Mouse (Mus musculus) stomach, postnatal 0 days (tissue): ENCODE measurements around the gene Tor2a. TPM values are rescaled to one million over a fixed set of nuclear protein-coding genes. Genes with fewer than 3 reads are reported as not detected.

Source experiments
- ATAC-seq: fragments of 200-750 bp; cut with Nextera tagmentation; 2 replicates; pipeline ENCODE4 v1.8.0; 2017; ENCODE audit not compliant: low FRiP score, low TSS enrichment
- DNase-seq: peaks from one replicate; pipeline ENCODE4 v3.0.0-alpha.2; 2016; ENCODE audit warnings: low spot score
- H3K27ac ChIP-seq: fragments of 300-500 bp; sonication (generic); replicated peaks from 2 replicates; pipeline ENCODE4 v1.5.1; 2014; ENCODE audit warnings: mild to moderate bottlenecking, control low read depth
- H3K27me3 ChIP-seq: fragments of 300-500 bp; sonication (generic); 2 replicates; pipeline ENCODE4 v1.6.1; 2014; ENCODE audit warnings: low read length; ENCODE audit not compliant: control insufficient read depth, insufficient read depth
- H3K36me3 ChIP-seq: fragments of 300-500 bp; sonication (generic); 2 replicates; pipeline ENCODE4 v1.6.1; 2014; ENCODE audit warnings: low read length, mixed read lengths; ENCODE audit not compliant: control insufficient read depth, insufficient read depth
- H3K4me1 ChIP-seq: fragments of 300-500 bp; sonication (generic); replicated peaks from 2 replicates; pipeline ENCODE4 v1.6.1; 2014; ENCODE audit warnings: antibody characterized with exemption; ENCODE audit not compliant: control insufficient read depth, insufficient read depth
- H3K4me2 ChIP-seq: fragments of 300-500 bp; sonication (generic); replicated peaks from 2 replicates; pipeline ENCODE4 v1.6.1; 2014; ENCODE audit warnings: low read depth, mild to moderate bottlenecking, control low read depth, moderate library complexity
- H3K4me3 ChIP-seq: fragments of 300-500 bp; sonication (generic); 2 replicates; pipeline ENCODE4 v1.5.1; 2014; ENCODE audit warnings: low read depth, low read length, control low read depth
- H3K9ac ChIP-seq: fragments of 300-500 bp; sonication (generic); 2 replicates; pipeline ENCODE4 v1.6.1; 2014; ENCODE audit warnings: mild to moderate bottlenecking, low read length, control low read depth, mixed read lengths
- H3K9me3 ChIP-seq: fragments of 300-500 bp; sonication (generic); 2 replicates; pipeline ENCODE4 v1.6.1; 2016; ENCODE audit warnings: low read length; ENCODE audit not compliant: control insufficient read depth
- CTCF ChIP-seq: IDR thresholded peaks from 2 replicates; pipeline ENCODE4 v1.5.1; 2016; ENCODE audit warnings: antibody characterized with exemption, low read depth, mild to moderate bottlenecking, moderate library complexity
- EP300 ChIP-seq: optimal IDR thresholded peaks from 2 replicates; pipeline ENCODE3; 2016; ENCODE audit warnings: antibody characterized with exemption
- WGBS: fragments of 180-500 bp; shearing (Covaris S2); extraction: QIAGEN DNeasy Blood & Tissue Kit; methylation state at CpG from one replicate; pipeline ENCODE4 v1.1.7; 2014; 5-methylcytosine and 5-hydroxymethylcytosine counted together
- polyA plus RNA-seq: library from polyadenylated mRNA; unstranded; fragments of >200 nt; fragmentation: Nextera tagmentation; extraction: Ambion mirVana; gene quantifications from 2 replicates; pipeline ENCODE4 v1.2.1, GENCODE M21; 2015

The Tor2a gene
- polyA plus RNA-seq, 1 experiment from 2014 or later: 45.9 TPM

GRCm38 (mm10) chr2:32732695-32733094, 24.3 kb upstream of the Tor2a start:
- Histone ChIP-seq H3K4me3 (no peak overlapping the region), H3K27ac (no peak overlapping the region; the same call in 1 of the 2 replicates), H3K27me3 (no peaks in the 10 kb centered on the region), H3K9ac (no peak overlapping the region), H3K36me3 (no peaks in the 10 kb centered on the region), H3K4me1 (no peaks in the 10 kb centered on the region), H3K9me3 (no peaks in the 10 kb centered on the region), H3K4me2 (no peak overlapping the region)
- DNase-seq: no peak
- 74% methylated on average over 6 of the region's 6 CpGs for WGBS
- TF ChIP-seq CTCF: no peak
- no peak for TF ChIP-seq EP300
- no peak for ATAC-seq

GRCm38 (mm10) chr2:32734480-32734879, 22.6 kb upstream of the Tor2a start:
- Histone ChIP-seq H3K27ac (peak overlapping the region; percentile 40), H3K4me3 (no peak overlapping the region), H3K9ac (no peak overlapping the region), H3K27me3 (no peaks in the 10 kb centered on the region), H3K4me2 (no peak overlapping the region), H3K9me3 (no peaks in the 10 kb centered on the region), H3K4me1 (no peaks in the 10 kb centered on the region), H3K36me3 (no peaks in the 10 kb centered on the region)
- no peak for ATAC-seq
- TF ChIP-seq EP300 (no peak), CTCF (no peak)
- no peak for DNase-seq
- 55% methylated on average over 4 of the region's 4 CpGs for WGBS

- Histone ChIP-seq H3K36me3 (no peaks in the 10 kb centered on the region), H3K4me3 (no peak overlapping the region), H3K27ac (no peak overlapping the region), H3K9ac (no peak overlapping the region), H3K4me2 (no peak overlapping the region), H3K27me3 (no peaks in the 10 kb centered on the region), H3K4me1 (no peaks in the 10 kb centered on the region), H3K9me3 (no peaks in the 10 kb centered on the region)
- WGBS: 59% methylated on average over 4 of the region's 4 CpGs
- no peak for ATAC-seq
- no peak for DNase-seq
- TF ChIP-seq CTCF: no peak
- no peak for TF ChIP-seq EP300
Observed at GRCm38 (mm10) chr2:32734933-32735332, 22.1 kb upstream of the Tor2a start.

- Histone ChIP-seq H3K27ac (no peak overlapping the region), H3K9ac (no peak overlapping the region)
- WGBS: 56% methylated on average over 3 of the region's 3 CpGs
Observed at GRCm38 (mm10) chr2:32736306-32736829, 20.7 kb upstream of the Tor2a start.

GRCm38 (mm10) chr2:32737008-32737407, 20.0 kb upstream of the Tor2a start:
- H3K4me2 ChIP-seq: no peak overlapping the region
- DNase-seq (no peak), ATAC-seq (no peak)
- no peak overlapping the region for H3K4me3 ChIP-seq
- H3K27ac ChIP-seq: no peak overlapping the region
- H3K9me3 ChIP-seq: no peaks in the 10 kb centered on the region
- H3K27me3 ChIP-seq: peaks cover 3% of the 10 kb centered on the region; the same call in 1 of the 2 replicates
- H3K4me1 ChIP-seq: peaks cover 6% of the 10 kb centered on the region; the same call in 1 of the 2 replicates
- H3K9ac ChIP-seq: no peak overlapping the region
- TF ChIP-seq CTCF: no peak
- no peak for TF ChIP-seq EP300
- no peaks in the 10 kb centered on the region for H3K36me3 ChIP-seq
- WGBS: 52% methylated on average over 6 of the region's 6 CpGs

More at GRCm38 (mm10) chr2:32736306-32736829, 20.7 kb upstream of the Tor2a start:
- no peaks in the 10 kb centered on the region for H3K9me3 ChIP-seq
- H3K4me2 ChIP-seq: no peak overlapping the region
- peaks cover 5% of the 10 kb centered on the region; the same call in 1 of the 2 replicates for H3K4me1 ChIP-seq
- H3K4me3 ChIP-seq: no peak overlapping the region
- H3K36me3 ChIP-seq: no peaks in the 10 kb centered on the region
- DNase-seq (no peak), ATAC-seq (peak; percentile 45; the same call in 1 of the 2 replicates)
- no peak for TF ChIP-seq EP300
- TF ChIP-seq CTCF: no peak
- no peaks in the 10 kb centered on the region for H3K27me3 ChIP-seq

- H3K36me3 ChIP-seq: no peaks in the 10 kb centered on the region
- WGBS: 61% methylated on average over 4 of the region's 4 CpGs
Observed at GRCm38 (mm10) chr2:32739311-32739710, 17.7 kb upstream of the Tor2a start.

More at GRCm38 (mm10) chr2:32739311-32739710, 17.7 kb upstream of the Tor2a start:
- Histone ChIP-seq H3K9me3 (no peaks in the 10 kb centered on the region), H3K9ac (no peak overlapping the region), H3K27ac (no peak overlapping the region), H3K27me3 (peaks cover 8% of the 10 kb centered on the region; the same call in 1 of the 2 replicates), H3K4me1 (peaks cover 6% of the 10 kb centered on the region; the same call in 1 of the 2 replicates), H3K4me2 (no peak overlapping the region), H3K4me3 (no peak overlapping the region)
- no peak for TF ChIP-seq EP300
- no peak for TF ChIP-seq CTCF
- ATAC-seq: no peak
- no peak for DNase-seq
